Mouse (Mus musculus) MEL (cell line): Measurements from ENCODE around the gene Kctd20. TPM values are rescaled to one million over a fixed set of nuclear protein-coding genes. Genes with fewer than 3 reads are reported as not detected.
A peak's percentile ranks its signal among the peaks of the same experiment; 100 is the strongest.

Experiments used
- DNase-seq: peaks from one replicate; pipeline ENCODE4 v3.0.0; 2011; ENCODE audit warnings: low read depth, low spot score
- H3K27ac ChIP-seq: 2 replicates; pipeline ENCODE4 v1.5.1; 2012; ENCODE audit warnings: low read depth, mild to moderate bottlenecking, control low read depth, low read length, moderate library complexity; ENCODE audit not compliant: control insufficient read depth
- H3K27me3 ChIP-seq, 2 experiments: fragments of 150-350 bp in 1 of 2; sonication (generic) in 1 of 2; 2 replicates each; pipeline ENCODE4 v1.6.1; 2012; ENCODE audit warnings: low read length in 2 of 2, mild to moderate bottlenecking in 2 of 2, improper control_type of control experiment in 1 of 2, moderate library complexity in 1 of 2; ENCODE audit not compliant: insufficient read depth in 2 of 2, control insufficient read depth in 1 of 2
- H3K36me3 ChIP-seq, 2 experiments: 2 replicates each; pipeline ENCODE4 v1.6.1; 2012 to 2014; ENCODE audit warnings: low read length in 2 of 2, improper control_type of control experiment in 1 of 2, inconsistent platforms in 1 of 2, mild to moderate bottlenecking in 1 of 2; ENCODE audit not compliant: insufficient read depth in 2 of 2, control insufficient read depth in 1 of 2
- H3K4me1 ChIP-seq, 2 experiments: fragments of 150-350 bp in 1 of 2; sonication (generic) in 1 of 2; 2 replicates each; pipeline ENCODE4 v1.6.1; 2012; ENCODE audit warnings: low read length in 2 of 2, improper control_type of control experiment in 1 of 2, mild to moderate bottlenecking in 1 of 2; ENCODE audit not compliant: insufficient read depth in 2 of 2, control insufficient read depth in 1 of 2
- H3K4me3 ChIP-seq, 2 experiments: fragments of 150-350 bp in 1 of 2; sonication (generic) in 1 of 2; 2 replicates each; pipeline ENCODE4 v1.5.1; 2012; ENCODE audit warnings: low read depth in 2 of 2, low read length in 2 of 2, mild to moderate bottlenecking in 2 of 2, moderate library complexity in 2 of 2, control low read depth in 1 of 2, improper control_type of control experiment in 1 of 2; ENCODE audit not compliant: control insufficient read depth in 1 of 2, insufficient read depth in 1 of 2
- H3K79me2 ChIP-seq: 2 replicates; pipeline ENCODE4 v1.6.1; 2012; ENCODE audit warnings: mild to moderate bottlenecking, low read length, moderate library complexity; ENCODE audit not compliant: control insufficient read depth, poor library complexity, insufficient read depth
- H3K9ac ChIP-seq: 2 replicates; pipeline ENCODE4 v1.6.1; 2012; ENCODE audit warnings: low read depth, mild to moderate bottlenecking, control low read depth, low read length, moderate library complexity; ENCODE audit not compliant: control insufficient read depth, poor library complexity, severe bottlenecking
- H3K9me3 ChIP-seq: fragments of 150-350 bp; sonication (generic); replicated peaks from 2 replicates; pipeline ENCODE4 v1.6.1; 2012; ENCODE audit warnings: mild to moderate bottlenecking, low read length, improper control_type of control experiment, moderate library complexity; ENCODE audit not compliant: insufficient read depth
- CTCF ChIP-seq, 3 experiments: IDR thresholded peaks in 2 of 3; conservative IDR thresholded peaks in 1 of 3; 2 replicates each; pipeline ENCODE4 v1.5.1; 2011 to 2012; ENCODE audit warnings: low read length in 3 of 3, low read depth in 2 of 3, mild to moderate bottlenecking in 2 of 3, improper control_type of control experiment in 1 of 3, inconsistent platforms in 1 of 3, mixed read lengths in 1 of 3, moderate library complexity in 1 of 3; ENCODE audit not compliant: control insufficient read depth in 1 of 3, insufficient read depth in 1 of 3, poor library complexity in 1 of 3, severe bottlenecking in 1 of 3
- ELF1 ChIP-seq: IDR thresholded peaks from 2 replicates; pipeline ENCODE4 v1.6.1; 2014; ENCODE audit warnings: low read depth, mild to moderate bottlenecking, inconsistent platforms, low read length, improper control_type of control experiment, moderate library complexity
- GABPA ChIP-seq: IDR thresholded peaks from 2 replicates; pipeline ENCODE4 v1.6.1; 2012; ENCODE audit warnings: low read depth, mild to moderate bottlenecking, inconsistent platforms, low read length, improper control_type of control experiment, moderate library complexity
- HCFC1 ChIP-seq: IDR thresholded peaks from 2 replicates; pipeline ENCODE4 v1.6.1; 2012; ENCODE audit warnings: low read depth, mild to moderate bottlenecking, inconsistent platforms, low read length, improper control_type of control experiment, moderate library complexity
- KAT2A ChIP-seq: conservative IDR thresholded peaks from 2 replicates; pipeline ENCODE4 v1.6.1; 2012; ENCODE audit warnings: low read depth, low read length, improper control_type of control experiment, inconsistent platforms
- MAZ ChIP-seq: IDR thresholded peaks from 2 replicates; pipeline ENCODE4 v1.6.1; 2012; ENCODE audit warnings: low read depth, mild to moderate bottlenecking, inconsistent platforms, low read length, improper control_type of control experiment
- MEF2A ChIP-seq: IDR thresholded peaks from 2 replicates; pipeline ENCODE4 v1.6.1; 2014; ENCODE audit warnings: low read depth, mild to moderate bottlenecking, inconsistent platforms, low read length, improper control_type of control experiment; ENCODE audit not compliant: poor library complexity, insufficient replicate concordance, severe bottlenecking; ENCODE audit errors: extremely low read depth
- NELFE ChIP-seq: IDR thresholded peaks from 2 replicates; pipeline ENCODE4 v1.6.1; 2011; ENCODE audit warnings: low read depth, low read length, improper control_type of control experiment
- POLR2AphosphoS2 ChIP-seq: IDR thresholded peaks from 2 replicates; pipeline ENCODE4 v1.6.1; 2011; ENCODE audit warnings: low read length, improper control_type of control experiment
- RAD21 ChIP-seq: IDR thresholded peaks from 2 replicates; pipeline ENCODE4 v1.6.1; 2011; ENCODE audit warnings: mild to moderate bottlenecking, low read depth, low read length, improper control_type of control experiment
- RCOR1 ChIP-seq: IDR thresholded peaks from 2 replicates; pipeline ENCODE4 v1.6.1; 2012; ENCODE audit warnings: low read depth, mild to moderate bottlenecking, inconsistent platforms, low read length, improper control_type of control experiment
- SMC3 ChIP-seq: IDR thresholded peaks from 2 replicates; pipeline ENCODE4 v1.6.1; 2011; ENCODE audit warnings: low read depth, low read length, improper control_type of control experiment
- TAL1 ChIP-seq: IDR thresholded peaks from 2 replicates; pipeline ENCODE4 v1.6.1; 2012; ENCODE audit warnings: mild to moderate bottlenecking, inconsistent platforms, low read length, moderate library complexity, mixed read lengths
- UBTF ChIP-seq: IDR thresholded peaks from 2 replicates; pipeline ENCODE4 v1.6.1; 2012; ENCODE audit warnings: low read depth, mild to moderate bottlenecking, inconsistent platforms, low read length, improper control_type of control experiment, moderate library complexity, borderline replicate concordance; ENCODE audit not compliant: insufficient read depth
- ZC3H11A ChIP-seq: IDR thresholded peaks from 2 replicates; pipeline ENCODE4 v1.6.1; 2012; ENCODE audit warnings: low read depth, mild to moderate bottlenecking, inconsistent platforms, low read length, improper control_type of control experiment
- polyA plus RNA-seq, 2 experiments: library from polyadenylated mRNA; stranded (reverse) in 1 of 2; unstranded in 1 of 2; fragments of >175 nt in 1 of 2; fragments of >200 nt in 1 of 2; gene quantifications; 2 replicates each; pipeline versions ENCODE4 v1.2.1 to v1.2.4; 2012; ENCODE audit warnings: low replicate concordance in 2 of 2, low read depth in 1 of 2; ENCODE audit not compliant: insufficient read length in 2 of 2, insufficient read depth in 1 of 2, missing spikeins in 1 of 2
- total RNA-seq: library from RNA; depleted of rRNA; stranded (reverse); fragments of 300-350 nt; gene quantifications from 2 replicates; pipeline ENCODE4 v1.2.3, GENCODE M21; 2012

Kctd20 gene
- total and polyA plus RNA-seq, 3 experiments = 41.8 to 65.4 TPM; not detected in 1

DNA sequence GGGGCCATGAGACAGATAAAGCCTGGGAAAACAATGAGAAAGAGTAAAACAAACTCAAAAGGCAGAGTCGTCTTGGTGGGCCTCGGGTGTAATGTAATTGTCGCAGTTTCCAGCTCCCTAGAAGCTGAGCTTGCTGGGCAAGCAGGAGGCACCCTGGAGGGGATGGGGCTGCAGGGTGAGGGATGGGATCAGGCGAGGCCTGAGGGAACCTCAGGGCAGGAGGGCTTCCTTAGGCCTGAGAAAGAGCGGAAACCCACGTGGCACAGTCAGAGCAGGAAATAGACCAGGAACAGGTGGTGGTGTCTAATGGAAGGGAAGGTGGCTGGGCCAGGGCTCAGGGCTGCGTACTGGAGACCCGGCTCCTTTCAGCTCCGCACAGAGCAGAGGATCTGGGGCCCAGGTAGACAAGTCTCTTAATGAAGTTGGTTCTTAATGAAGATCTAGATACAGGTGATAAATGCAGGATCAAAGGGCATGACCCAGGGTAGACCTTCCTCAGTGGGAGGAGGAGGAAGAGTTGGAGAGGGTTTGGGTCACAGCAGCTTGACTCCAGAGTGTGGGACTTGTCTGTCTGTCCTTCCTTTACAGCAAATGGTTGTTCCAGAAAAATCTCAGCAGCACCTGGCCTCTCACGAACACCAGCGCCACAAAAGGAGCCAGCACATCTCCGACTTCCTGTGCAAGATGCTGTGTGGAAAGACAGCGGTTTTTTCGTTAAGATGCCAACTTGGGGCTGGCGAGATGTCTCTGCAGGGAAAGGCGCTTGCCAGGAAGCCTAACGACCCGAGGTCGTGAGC, 17.4 kb upstream of the Kctd20 start:
- no peak for DNase-seq
- peaks cover 0 to 10% of the 10 kb centered on the region in 2 experiments; a peak in 2 of 4 replicates for H3K36me3 ChIP-seq
- no peaks in the 10 kb centered on the region for H3K9me3 ChIP-seq
- peaks cover 0 to 9% of the 10 kb centered on the region in 2 experiments; a peak in 3 of 4 replicates for H3K4me1 ChIP-seq
- no peak overlapping the region for H3K4me3 ChIP-seq
- H3K79me2 ChIP-seq = no peaks in the 10 kb centered on the region; the same call in 1 of the 2 replicates
- TF ChIP-seq HCFC1 (no peak), UBTF (no peak), MAZ (no peak), KAT2A (no peak)
- no peak overlapping the region for H3K9ac ChIP-seq
- H3K27ac ChIP-seq = no peak overlapping the region
- H3K27me3 ChIP-seq = no peaks in the 10 kb centered on the region

DNA sequence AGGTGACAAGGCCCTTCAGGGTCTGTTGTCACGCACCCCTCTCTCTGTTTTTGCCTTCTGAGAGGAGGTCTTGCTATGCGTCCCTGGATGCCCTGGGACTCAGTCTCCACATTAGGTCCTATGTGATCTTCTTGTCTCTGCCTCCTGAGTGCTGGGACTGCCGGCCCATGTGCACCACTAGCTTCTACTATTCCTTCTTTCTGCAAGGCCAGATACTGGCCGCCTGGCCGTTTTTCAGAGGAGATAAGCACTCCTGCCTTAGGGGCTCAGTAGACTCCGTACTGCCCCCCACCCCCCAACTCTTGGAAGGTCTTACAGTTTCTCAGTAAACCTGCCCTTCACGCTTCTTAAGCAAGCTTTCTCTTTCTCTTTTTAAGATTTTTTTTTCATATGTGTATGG, 15.6 kb upstream of the Kctd20 start:
- TF ChIP-seq GABPA (no peak), TAL1 (peak; percentile 50)
- Histone ChIP-seq H3K4me3 (peak overlapping the region in 1 of 2 experiments; percentile 43; a peak in 1 of 4 replicates), H3K4me1 (no peaks in the 10 kb centered on the region; a peak in 1 of 4 replicates), H3K9ac (no peak overlapping the region), H3K79me2 (no peaks in the 10 kb centered on the region), H3K27me3 (no peaks in the 10 kb centered on the region), H3K9me3 (no peaks in the 10 kb centered on the region), H3K27ac (no peak overlapping the region), H3K36me3 (no peaks in the 10 kb centered on the region; a peak in 1 of 4 replicates)
- DNase-seq = no peak

DNA sequence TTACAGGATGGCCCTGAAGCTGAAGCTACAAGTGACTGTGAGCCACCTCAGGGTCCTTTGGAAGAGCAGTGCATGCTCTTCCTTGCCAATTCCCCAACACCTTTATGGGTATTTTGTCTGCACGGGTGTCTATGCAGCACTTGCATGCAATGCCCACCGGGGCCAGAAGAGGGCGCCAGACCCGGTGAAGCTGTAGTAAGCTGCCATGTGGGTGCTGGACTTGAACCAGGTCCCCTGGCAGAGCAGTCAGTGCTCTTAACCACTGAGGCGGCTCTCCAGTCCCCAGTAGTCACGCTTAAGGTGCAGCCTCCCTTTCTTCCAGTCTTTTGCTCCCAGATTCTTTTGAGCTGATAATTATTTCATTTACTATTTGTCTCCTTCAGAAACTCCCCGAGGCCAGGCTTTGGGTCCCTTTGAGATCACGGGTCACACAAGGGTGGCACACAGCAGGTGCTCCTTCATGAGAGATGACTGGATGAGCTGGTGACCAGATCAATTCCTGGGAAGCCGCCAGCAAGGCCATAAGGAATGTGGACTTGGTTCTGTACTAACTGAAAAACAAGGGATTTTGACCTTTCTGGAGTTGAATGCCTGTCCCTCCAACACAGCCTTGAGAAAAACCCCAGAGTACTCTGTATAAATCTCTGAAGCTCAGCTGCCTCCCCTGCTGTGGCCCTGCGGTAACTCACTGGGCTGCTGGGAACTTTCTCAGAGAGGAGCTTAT, 15.0 kb upstream of the Kctd20 start:
- Histone ChIP-seq H3K36me3 (no peaks in the 10 kb centered on the region), H3K27ac (no peak overlapping the region), H3K4me3 (peak overlapping the region in 1 of 2 experiments; percentile 43; a peak in 1 of 4 replicates), H3K4me1 (peaks cover 0 to under 1% of the 10 kb centered on the region in 2 experiments; a peak in 1 of 4 replicates), H3K27me3 (no peaks in the 10 kb centered on the region), H3K9ac (no peak overlapping the region), H3K79me2 (no peaks in the 10 kb centered on the region), H3K9me3 (no peaks in the 10 kb centered on the region)
- no peak for TF ChIP-seq RCOR1
- peak; percentile 74 to 95 (median 90) for TF ChIP-seq CTCF (IDR thresholded peaks at IDR 0.05 in 2 of 3, conservative IDR thresholded peaks at IDR 0.05 in 1 of 3; ENCODE audit: control insufficient read depth in 1 of 3, insufficient read depth in 1 of 3, low read depth in 2 of 3, low read length in 3 of 3, poor library complexity in 1 of 3, severe bottlenecking in 1 of 3)
- TF ChIP-seq ZC3H11A = peak; percentile 22; the same call in 1 of the 2 replicates
- TF ChIP-seq NELFE = no peak
- TF ChIP-seq ELF1 = no peak
- peak; percentile 35 for TF ChIP-seq RAD21
- peak; percentile 48 for TF ChIP-seq SMC3
- no peak for TF ChIP-seq POLR2AphosphoS2
- TF ChIP-seq MEF2A = 0 out of 2 replicates have a peak, but pooled peaks have one; percentile 15
- peak; percentile 77 for DNase-seq
